Mouse (Mus musculus): ENCODE results near the gene Mecom.

Gene Mecom

DNA sequence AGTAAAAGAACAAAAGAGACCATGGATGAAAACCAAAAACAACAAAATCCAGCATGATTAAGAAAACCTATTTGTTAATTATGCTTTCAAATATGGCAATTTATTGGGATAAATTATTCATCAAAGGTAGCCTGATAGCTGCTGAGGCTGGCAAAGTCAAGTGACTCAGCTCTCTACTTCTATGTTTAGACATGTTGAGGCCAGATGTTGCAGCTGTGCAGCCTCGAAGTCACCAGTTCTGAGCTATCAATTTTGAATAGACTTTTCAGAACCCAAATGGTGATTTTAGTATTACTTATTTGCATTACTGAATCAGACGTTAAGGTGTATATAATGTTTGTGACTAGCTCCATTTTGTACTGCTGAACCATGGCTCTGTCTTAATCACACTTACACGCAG lies 588.8 kb downstream of the Mecom start:
- DNase-seq (ENCODE audit: low read depth, low spot score): no peak

DNA sequence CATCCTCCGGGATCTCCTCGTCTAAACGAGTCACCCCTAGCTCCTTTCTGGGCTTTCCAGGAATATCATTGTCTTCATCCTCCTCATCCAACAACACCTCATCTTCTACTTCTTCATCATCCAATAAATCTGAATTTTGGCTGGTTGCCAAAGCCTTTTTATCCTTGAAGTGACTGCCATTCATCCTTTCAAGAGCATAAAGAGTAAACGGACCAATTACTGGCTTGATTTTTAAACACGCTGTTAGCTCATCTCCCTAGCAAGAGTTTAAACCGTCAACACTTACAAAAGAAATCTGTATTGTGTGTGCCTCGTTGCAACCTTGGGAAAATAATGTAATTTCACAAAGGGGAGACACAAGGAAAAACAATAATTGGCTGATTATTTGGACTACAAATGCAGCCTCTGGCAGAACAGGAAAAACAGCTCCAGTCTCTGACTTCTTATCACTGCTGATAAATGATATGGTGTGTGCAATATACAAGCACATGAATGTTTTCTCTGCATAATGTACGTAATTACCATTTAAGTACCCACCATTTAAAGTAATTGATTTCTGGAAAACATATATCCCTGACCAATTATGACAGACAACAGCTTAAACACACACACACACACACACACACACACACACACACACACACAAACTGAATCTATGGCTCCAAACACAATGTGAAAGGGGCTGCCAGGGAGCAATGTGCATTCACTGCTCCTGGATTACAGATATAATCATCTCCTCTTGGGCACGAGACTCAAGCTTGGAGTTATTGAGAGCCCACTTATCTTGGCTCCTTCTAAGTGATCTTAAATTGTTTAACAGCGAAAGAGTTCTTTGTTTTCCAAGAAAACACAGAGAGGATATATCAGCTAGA lies 590.2 kb downstream of the Mecom start:
- no peak for DNase-seq (ENCODE audit: low read depth, low spot score)

DNA sequence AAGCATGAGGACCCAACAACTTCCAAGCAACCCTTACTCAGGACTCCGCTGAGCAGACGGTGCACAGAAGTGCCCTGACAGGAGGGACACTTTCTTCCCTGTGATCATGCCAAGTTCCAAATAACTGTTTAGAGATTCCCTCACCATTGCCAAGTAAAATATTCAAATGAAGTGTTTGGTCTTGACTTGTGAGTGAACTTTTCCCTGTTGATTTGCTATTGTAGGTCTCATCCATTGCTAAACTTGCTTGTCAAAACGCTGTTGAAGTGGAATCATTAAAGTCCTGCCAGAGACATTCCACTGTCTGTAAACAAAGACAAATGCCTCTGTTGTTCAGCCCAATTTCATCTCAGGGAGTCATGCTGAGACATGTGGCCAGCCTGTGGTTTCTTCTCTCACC lies 594.5 kb downstream of the Mecom start:
- no peak for DNase-seq (ENCODE audit: low read depth, low spot score)

DNA sequence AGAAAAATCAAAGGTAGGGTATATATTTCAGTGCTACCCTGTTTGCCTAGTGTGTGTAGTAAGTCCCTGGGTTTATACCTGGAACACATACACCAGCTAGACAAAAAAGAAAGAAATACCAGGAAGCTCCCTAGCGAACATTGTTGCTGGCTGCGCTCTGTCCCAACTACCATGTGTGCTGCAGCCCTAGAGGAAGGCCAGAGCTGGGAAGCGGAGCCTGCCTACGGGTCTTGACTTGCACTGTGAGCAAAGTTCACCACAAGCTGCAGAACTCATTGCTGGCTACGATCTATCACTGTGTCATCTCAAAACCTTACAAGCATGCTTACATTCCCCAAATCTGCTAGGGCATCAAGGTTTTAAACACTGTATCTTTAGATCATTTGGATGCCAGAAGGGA lies 597.0 kb downstream of the Mecom start:
- DNase-seq (ENCODE audit: low read depth, low spot score): no peak

DNA sequence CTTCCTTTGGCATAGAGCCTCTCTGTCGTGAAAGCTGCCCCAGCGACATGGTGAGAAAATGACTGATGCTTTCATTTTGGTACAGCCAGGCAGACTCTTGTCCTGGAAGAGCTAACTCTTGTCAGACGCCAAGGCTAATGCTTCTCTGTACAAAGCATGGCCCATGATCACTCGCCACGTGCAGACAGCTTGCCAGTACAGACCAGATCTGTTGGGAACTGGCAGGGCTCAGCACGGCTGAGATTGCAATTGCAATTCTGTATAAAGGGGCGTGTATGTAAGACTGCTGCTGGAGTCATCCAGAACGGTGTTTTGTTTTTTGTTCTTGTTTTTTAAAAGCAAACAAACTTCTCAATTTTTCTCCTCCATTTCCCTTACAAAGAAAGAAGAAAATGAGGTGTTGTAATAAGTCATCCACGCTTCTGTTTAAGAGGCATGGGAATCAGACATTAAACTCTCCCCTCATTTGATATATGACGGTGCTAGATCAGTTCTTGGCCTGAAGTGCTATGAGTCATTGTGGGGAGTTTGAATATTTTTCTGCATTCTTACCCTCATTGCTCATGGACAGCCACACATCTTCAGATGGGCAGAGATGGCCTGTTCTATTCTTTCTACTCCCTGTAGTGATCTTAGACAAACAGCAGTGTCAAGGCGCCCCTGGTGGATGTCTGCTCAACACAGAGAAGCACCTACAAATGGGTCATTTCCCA lies 644.1 kb downstream of the Mecom start:
- no peak for DNase-seq (ENCODE audit: low read depth, low spot score)

Data from embryo, embryonic 11.5 days (tissue).